Mouse (Mus musculus): ENCODE results near the gene P4ha2.

The P4ha2 gene

DNA sequence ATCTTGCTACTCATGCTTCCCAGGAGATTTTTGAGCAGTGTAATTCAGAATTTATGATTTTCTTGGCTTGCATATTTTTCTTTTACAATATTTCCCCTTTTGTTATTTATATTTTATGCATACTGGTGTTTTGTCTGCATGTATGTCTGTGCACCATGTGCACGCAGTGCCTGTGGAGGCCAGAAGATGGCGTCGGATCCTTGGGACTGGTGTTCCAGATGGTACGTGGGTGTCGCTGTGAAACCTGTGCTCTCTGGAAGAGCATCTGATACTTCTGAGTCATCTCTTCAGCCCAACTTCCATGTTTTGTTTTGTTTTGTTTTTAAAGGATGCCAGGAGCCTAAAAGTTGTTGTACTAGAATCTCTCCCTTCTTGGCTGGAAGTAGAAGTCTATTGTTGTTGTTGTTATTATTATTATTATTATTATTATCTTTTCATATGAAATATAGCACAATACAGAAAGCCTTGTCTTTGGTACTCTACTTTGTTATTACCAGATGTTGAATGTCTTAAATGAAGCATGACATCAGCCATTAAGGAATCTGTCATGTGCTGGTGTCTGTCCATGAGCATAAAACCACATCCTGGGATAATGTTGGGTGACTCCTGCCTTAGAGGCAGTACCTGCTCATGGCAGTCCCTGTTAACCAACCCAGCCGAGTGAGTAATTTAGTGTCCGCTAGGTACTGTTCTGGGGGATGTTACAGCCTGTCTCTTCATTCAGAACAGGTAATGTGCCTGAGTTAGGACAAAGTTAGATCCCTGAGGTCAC, 41.5 kb downstream of the P4ha2 start:
- no peak for DNase-seq

GRCm38 (mm10) chr11:54144886-54145285, 45.0 kb downstream of the P4ha2 start:
- peak; percentile 69 to 84 for DNase-seq

GRCm38 (mm10) chr11:54145990-54146389, 46.1 kb downstream of the P4ha2 start:
- no peak for DNase-seq

- DNase-seq: no peak
Measured at GRCm38 (mm10) chr11:54149791-54150465, 50.0 kb downstream of the P4ha2 start.

DNA sequence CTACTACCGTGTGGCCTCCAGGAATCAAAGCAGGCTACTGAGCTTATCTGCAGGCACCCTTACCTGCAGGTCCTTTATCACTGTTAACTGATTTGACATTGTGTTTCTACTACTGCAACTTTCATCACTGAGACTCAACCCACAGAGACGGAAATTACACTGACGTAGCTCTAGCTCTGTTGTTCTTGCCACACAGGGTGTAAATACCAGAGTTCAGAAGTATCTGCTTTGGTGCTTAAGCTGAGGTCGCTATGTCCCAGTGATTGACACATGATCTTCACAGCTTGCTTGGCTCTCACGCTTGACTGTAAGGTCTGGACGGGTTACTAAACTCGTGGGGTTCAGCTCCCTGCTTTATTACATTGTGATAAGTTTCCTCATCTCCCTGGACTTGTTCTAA, 51.2 kb downstream of the P4ha2 start:
- no peak for DNase-seq

- no peak for DNase-seq
Measured at GRCm38 (mm10) chr11:54152957-54153356, 53.1 kb downstream of the P4ha2 start.

DNA sequence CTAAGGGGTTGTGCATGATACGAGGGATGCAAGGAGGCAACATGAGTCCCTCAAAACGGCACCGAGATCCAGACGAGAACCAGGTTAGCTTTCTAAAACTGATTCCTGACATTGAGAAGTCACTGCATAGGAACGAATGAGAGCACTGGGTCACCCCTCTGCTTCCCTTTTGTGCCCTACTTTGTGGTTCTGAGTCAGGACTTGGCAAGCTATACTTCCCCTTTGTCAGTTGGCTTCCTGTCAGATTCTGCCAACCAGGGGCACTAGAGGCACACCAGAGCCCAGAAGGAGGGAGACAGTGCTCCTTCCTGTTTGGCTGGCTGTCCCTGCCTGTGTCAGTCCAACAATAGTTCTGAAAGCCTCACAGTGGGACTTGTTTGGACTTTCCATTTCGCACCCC, 56.0 kb downstream of the P4ha2 start:
- peak; percentile 76 to 77 for DNase-seq

- no peak for DNase-seq
Measured at GRCm38 (mm10) chr11:54156504-54156903, 56.6 kb downstream of the P4ha2 start.

DNA sequence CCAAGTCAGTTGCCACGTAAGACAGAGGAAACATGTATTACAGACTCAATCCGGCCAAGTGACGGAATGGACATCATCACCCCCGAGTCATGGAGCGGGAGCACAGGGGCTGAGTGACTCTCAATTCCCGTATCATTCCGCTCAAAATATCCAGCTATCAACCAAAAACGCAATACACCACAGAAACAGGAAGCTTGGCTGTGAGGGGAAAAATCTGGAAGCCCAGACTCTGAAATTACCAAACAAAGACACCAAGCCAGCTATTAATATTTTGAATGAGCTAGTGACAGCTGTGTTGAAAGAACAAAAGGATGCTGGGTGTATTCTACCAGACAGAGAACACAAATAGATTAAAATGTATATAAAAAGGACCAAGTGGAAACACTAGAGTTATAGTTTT, 57.7 kb downstream of the P4ha2 start:
- DNase-seq: no peak

- DNase-seq: no peak
Measured at GRCm38 (mm10) chr11:54160435-54160834, 60.5 kb downstream of the P4ha2 start.

DNA sequence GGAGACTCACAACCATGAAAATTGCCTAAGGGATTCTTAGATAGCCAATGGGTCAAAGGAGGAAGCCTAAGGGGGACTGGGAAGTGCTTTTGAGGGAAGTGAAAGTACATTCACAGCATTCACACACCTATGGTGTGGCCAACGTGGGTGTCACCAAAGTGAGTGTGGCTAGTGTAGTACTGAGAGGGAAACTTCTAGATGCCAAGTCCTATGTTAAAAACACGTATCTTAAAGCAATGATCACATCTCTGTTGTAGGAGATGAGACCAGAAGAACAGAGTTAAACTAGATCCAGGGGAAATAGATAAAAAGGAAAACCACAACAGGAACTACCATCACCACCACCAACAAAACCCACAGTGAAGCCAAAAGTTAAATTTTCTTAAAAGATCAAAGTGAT, 61.0 kb downstream of the P4ha2 start:
- DNase-seq: no peak

DNA sequence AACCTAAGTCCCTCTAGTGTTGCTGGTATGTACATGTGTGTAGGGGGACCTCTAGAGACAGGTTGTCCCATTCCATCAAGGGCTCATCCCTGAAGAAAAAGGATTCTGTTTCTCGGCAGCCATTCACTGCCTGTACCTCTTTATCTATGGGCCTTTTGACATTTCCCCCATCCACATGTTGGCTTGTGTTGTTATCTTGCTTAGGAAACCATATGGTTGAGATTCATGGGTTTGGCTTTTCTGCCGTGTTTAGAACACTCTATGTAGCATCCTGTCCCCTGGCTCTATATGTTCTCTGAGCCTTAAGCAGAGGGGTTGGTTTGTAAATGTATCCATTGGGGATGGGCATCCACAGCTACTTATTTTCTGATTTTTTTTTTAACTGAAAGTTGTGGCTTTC, 61.6 kb downstream of the P4ha2 start:
- DNase-seq: no peak

DNA sequence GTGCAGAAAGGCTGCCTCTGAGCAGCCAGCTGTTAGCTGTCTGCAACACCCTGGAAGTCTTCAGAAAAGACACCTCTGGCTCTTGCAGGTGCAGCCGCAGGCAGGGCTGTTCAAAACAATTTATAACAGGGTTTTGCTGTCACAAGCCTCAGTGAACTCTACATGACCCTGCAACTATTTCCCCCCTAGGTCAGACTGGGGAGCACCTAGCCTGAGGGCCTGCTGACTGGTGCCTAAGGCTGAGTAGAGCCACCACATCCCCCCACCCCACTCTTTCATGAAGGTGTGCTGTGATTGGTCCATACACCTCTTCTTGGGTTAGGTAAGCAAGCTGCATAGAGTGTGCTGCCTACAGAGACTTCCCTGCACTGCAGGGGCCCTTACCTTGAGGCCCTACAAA, 63.1 kb downstream of the P4ha2 start:
- no peak for DNase-seq

DNA sequence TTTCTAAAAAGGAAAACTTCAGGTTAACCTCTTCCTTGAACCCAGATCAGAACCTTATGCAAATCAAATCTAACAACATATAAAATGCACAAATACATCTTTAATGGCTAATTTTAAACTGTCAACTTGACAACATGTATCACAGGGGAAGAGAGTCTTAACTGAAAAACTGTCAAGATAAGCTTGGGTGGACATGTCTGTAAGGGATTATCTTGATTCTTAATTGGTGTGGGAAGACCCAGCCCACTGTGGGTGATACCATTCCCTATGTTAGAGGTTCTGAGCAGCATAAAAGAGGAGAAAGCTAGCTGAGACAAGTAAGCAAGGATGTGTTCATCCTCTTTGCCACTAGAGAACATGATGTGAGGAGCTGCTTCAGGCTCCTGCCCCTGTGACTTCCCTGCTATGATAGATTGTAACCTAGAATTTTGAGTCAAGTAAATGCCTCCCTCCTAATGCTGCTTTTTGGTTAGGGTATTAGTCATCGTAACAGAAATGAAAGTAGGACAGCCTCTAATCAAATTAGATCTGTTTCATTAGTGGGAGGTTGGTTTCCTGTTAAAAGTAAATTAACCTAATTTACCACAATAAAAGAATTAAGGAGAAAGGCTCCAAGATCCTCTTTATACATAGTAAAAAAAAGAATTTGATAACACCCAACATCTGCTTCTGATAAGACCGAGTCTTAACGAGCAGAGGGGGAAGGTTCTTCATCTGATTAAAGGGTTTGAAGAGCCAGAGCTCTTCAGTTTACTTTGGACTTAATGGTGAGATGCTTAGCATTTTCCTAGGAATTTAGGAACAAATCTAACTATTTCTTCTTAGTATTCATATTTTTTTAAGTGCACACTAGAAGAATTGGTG, 69.8 kb downstream of the P4ha2 start:
- no peak for DNase-seq

DNA sequence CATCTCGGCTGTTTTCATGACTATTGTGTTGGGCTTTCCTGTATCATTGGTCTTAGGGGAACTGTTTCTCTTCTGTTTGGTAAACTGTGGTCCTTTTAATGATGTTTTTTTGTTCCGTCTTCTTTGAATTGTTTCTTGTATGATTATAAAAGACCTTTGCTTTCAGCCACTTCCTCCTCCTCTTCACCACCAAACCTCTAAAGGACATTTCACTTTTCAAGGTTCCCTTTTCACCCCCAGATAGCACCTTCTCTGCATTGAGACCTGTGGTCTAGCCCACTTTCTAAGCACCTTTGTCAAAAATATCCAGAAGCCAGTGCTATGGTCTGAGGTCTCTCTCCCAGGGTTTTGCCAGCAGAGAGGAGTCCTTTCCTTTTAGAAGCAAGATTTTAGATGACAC, 71.3 kb downstream of the P4ha2 start:
- no peak for DNase-seq

DNA sequence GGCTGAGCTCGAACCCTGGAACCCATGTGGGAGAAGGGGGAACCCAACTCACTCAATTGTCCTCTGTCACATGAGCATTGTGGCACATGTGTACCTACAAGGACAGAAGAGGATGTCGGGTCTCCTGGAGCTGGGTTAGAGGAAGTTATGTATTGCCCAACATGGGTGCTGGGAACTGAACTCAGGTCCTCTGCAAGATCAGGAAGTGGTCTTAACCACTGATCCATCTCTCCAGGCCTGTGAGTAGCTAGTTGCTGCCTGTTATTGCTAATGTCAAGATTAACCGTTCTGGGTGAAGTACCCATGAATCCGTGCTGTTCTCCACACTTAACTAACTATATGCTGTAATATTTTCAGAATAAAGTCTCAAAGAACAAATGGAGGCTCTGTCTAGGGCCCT, 74.3 kb downstream of the P4ha2 start:
- DNase-seq: no peak

GRCm38 (mm10) chr11:54174877-54175276, 75.0 kb downstream of the P4ha2 start:
- DNase-seq: no peak

Measured in lung, postnatal 4 days (tissue).